Mouse (Mus musculus) adrenal gland, postnatal 10 days (tissue): ENCODE measurements around the gene Mphosph6. TPM values are rescaled to one million over a fixed set of nuclear protein-coding genes. Genes with fewer than 3 reads are reported as not detected.

Source experiments
- DNase-seq: peaks from one replicate; pipeline ENCODE4 v3.0.0; 2021; ENCODE audit warnings: mixed read lengths
- total RNA-seq, 2 experiments: library from RNA; stranded (reverse); gene quantifications; 2 replicates each; pipeline ENCODE4 v1.2.3; 2021

Gene Mphosph6
- total RNA-seq, 2 experiments from 2014 or later = 16.8 to 20.5 TPM

DNA sequence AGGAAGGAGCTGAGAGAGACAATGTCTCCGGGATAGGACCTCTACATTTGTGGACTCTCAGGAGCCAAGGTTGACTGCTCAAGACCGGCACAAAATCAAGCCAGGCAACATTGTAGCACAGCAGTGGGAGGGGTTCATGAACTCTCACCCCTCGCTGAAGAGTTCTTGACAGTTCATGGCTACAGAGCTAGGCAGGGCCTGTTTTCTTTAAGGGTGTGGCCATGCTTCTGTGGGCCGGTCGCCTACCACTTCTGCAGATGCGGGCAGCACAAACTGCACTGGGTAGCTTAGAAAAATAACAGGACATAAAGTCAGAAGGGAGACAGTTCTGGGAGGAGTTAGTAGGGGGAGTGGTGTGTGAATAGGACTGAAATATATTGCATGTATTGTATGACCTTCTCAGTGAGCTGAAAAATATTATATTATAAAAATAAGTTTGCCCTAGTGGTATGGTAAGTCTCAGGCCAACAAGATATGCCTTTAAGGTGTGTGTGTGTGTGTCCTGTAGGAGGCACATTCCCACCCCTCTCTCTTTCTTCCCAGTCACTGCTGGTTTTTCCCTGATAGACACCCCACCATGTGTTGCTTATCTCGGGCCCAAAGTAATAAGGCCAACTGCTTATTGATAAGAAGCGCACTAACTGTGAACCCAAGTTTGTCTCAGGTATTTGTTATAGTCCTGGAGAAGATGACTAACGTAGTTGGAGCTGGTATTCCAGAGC is 30.5 kb downstream of the Mphosph6 start:
- DNase-seq = no peak

- no peak for DNase-seq
These were observed 32.8 kb downstream of the Mphosph6 start for GRCm38 (mm10) chr8:117768971-117769370.

GRCm38 (mm10) chr8:117765947-117766346 is 35.8 kb downstream of the Mphosph6 start:
- DNase-seq = no peak

GRCm38 (mm10) chr8:117764625-117765024 is 37.1 kb downstream of the Mphosph6 start:
- no peak for DNase-seq

GRCm38 (mm10) chr8:117762776-117763175 is 39.0 kb downstream of the Mphosph6 start:
- DNase-seq = no peak

GRCm38 (mm10) chr8:117757900-117758299 is 43.8 kb downstream of the Mphosph6 start:
- no peak for DNase-seq

GRCm38 (mm10) chr8:117749436-117749835 is 52.3 kb downstream of the Mphosph6 start:
- no peak for DNase-seq

DNA sequence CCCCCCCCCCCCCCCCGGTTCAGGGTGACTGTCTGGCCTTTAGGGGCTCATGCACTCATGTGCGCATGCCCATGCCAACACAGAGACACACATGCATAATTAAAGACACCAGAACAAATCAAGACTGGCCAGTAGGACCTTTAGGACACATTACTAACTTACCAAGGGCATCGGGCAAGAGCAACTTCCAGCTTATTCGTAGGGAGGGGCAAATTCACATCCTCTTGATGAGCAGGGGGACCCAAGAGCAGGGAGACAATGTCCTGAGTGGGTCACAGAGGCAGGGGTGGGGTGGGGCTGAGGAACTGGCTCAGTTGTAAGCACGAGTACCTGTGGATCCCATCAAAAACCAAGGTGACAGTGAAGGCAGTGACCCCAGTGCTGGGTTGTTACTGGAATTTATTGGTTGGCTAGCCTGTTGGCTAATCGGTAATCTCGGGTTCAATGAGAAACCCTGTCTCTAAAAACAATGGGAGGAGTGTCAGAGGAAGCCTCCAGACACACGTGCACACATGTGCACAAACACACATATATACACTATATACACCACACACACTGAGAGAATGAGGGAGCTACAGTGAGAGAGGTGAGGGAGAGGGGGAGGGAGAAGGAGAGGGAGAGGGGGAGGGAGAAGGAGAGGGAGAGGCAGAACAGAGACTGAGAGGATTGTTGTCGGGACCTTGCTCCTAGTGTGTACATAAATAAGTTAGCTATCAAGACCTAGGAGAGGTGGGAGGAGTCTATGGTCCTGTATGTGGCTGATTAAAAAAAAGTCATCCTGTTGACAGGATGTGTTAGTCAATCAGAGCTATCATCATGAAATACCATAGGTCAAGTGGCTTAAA is 53.6 kb downstream of the Mphosph6 start:
- DNase-seq = no peak

GRCm38 (mm10) chr8:117747428-117747827 is 54.3 kb downstream of the Mphosph6 start:
- no peak for DNase-seq

GRCm38 (mm10) chr8:117746651-117747050 is 55.1 kb downstream of the Mphosph6 start:
- DNase-seq = no peak

DNA sequence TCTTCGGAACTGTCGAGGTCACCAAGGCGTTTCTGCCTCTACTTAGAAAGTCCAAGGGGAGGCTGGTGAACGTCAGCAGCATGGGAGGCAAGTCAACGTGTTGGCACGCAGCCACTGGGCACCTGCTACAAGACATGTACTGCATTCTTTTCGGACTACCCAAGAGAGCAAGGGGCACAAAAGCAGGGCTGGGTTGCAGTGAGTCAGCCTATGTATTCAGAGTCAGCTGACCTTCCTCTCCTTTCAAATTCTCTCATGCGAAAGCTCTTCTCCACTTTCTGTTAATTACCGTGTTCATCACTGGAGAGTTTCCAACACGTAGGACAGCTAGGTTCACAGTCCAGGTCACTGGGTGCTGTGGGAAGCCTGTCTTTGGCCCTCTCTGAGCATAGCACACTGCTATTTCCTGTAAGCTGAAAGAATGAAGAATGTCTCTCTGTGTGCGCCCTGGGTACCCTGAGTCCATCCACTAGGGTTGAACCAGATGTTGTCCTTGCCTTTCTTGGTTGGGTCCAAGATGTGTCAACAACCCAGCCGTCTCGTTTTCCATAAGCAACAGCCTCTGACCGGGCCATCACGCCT is 59.2 kb downstream of the Mphosph6 start:
- no peak for DNase-seq

Other genes with a start within 250 kb of the Mphosph6 start
- gene Sdr42e1, start 128.3 kb downstream of the Mphosph6 start, total RNA-seq = 1 to 10 TPM; 3.4 to 6.1 TPM
- 10 to 100 TPM; 15.1 to 32.4 TPM for gene Hsd17b2, start 100.0 kb downstream of the Mphosph6 start, total RNA-seq